Mouse (Mus musculus): ENCODE results near the gene Nab1. TPM values are rescaled to one million over a fixed set of nuclear protein-coding genes. Genes with fewer than 3 reads are reported as not detected.
A peak's percentile ranks its signal among the peaks of the same experiment; 100 is the strongest.
"Not testable (repeated sequence)": the region's sequence is repeated elsewhere in the genome, so short reads cannot be mapped to it uniquely, and the experiment has no call there.

Gene Nab1
- polyA plus RNA-seq (2012; fragmentation: generic; extraction: Trizol) = 9.8 TPM

GRCm38 (mm10) chr1:52500314-52500981 lies at the start of gene Nab1:
Gene Nab1, minus strand, starts transcription at chr1:52500679.
- TF ChIP-seq REST (IDR thresholded peaks at IDR 0.05; ENCODE audit: insufficient read depth, insufficient read length) = no peak
- no peak for TF ChIP-seq TCF3 (IDR thresholded peaks at IDR 0.05; ENCODE audit: insufficient read length, low read depth)
- TF ChIP-seq POLR2A (IDR thresholded peaks at IDR 0.05; ENCODE audit: insufficient read length, low read depth) = peak; percentile 24
- peak in 1 of 3 experiments; percentile 43 for TF ChIP-seq MYOD1 (IDR thresholded peaks at IDR 0.05; ENCODE audit: control insufficient read depth in 1 of 3, insufficient read length in 2 of 3, low read depth in 2 of 3)
- no peak for TF ChIP-seq MAX (IDR thresholded peaks at IDR 0.05; ENCODE audit: low read depth)
- no peak for TF ChIP-seq USF1 (IDR thresholded peaks at IDR 0.05; ENCODE audit: low read depth)
- no peak for TF ChIP-seq POLR2AphosphoS2 (IDR thresholded peaks at IDR 0.05; ENCODE audit: insufficient read length, low read depth)
- TF ChIP-seq MYOG (IDR thresholded peaks at IDR 0.05; ENCODE audit: control insufficient read depth in 1 of 3, insufficient read depth in 1 of 3, insufficient read length in 2 of 3, low read depth in 2 of 3) = no peak
- TF ChIP-seq CEBPB (IDR thresholded peaks at IDR 0.05; ENCODE audit: insufficient read depth, poor library complexity, severe bottlenecking) = no peak
- no peak for TF ChIP-seq TCF12 (IDR thresholded peaks at IDR 0.05; ENCODE audit: insufficient read depth, poor library complexity, severe bottlenecking)
- peak within 1 kb of the TSS; percentile 77 for H3ac ChIP-seq (ENCODE audit: control insufficient read depth, insufficient read length)
- H3K4me2 ChIP-seq (ENCODE audit: low read depth) = peak within 1 kb of the TSS; percentile 88
- H3K27me3 ChIP-seq (ENCODE audit: control insufficient read depth, insufficient read depth, insufficient read length) = no peaks in the 10 kb centered on the region
- peaks cover 38% of the 10 kb centered on the region for H3K79me2 ChIP-seq (ENCODE audit: control insufficient read depth, insufficient read depth)
- no peaks in the 10 kb centered on the region for H3K36me3 ChIP-seq (ENCODE audit: control insufficient read depth, insufficient read depth)
- H3K4me3 ChIP-seq = peak within 1 kb of the TSS; percentile 57

GRCm38 (mm10) chr1:52547451-52547850 lies 47.0 kb upstream of the Nab1 start:
- no peaks in the 10 kb centered on the region for H3K27me3 ChIP-seq (ENCODE audit: control insufficient read depth, insufficient read depth, insufficient read length)
- no peak overlapping the region for H3K4me2 ChIP-seq (ENCODE audit: low read depth)
- no peak overlapping the region for H3ac ChIP-seq (ENCODE audit: control insufficient read depth, insufficient read length)
- no peaks in the 10 kb centered on the region for H3K36me3 ChIP-seq (ENCODE audit: control insufficient read depth, insufficient read depth)
- H3K4me3 ChIP-seq = no peak overlapping the region
- no peaks in the 10 kb centered on the region for H3K79me2 ChIP-seq (ENCODE audit: control insufficient read depth, insufficient read depth)
- TF ChIP-seq USF1 (IDR thresholded peaks at IDR 0.05; ENCODE audit: low read depth) (no peak), MYOD1 (IDR thresholded peaks at IDR 0.05; ENCODE audit: control insufficient read depth in 1 of 3, insufficient read length in 2 of 3, low read depth in 2 of 3) (no peak), TCF3 (IDR thresholded peaks at IDR 0.05; ENCODE audit: insufficient read length, low read depth) (no peak), SRF (IDR thresholded peaks at IDR 0.05; ENCODE audit: control insufficient read depth, insufficient read length, low read depth) (no peak), MAX (IDR thresholded peaks at IDR 0.05; ENCODE audit: low read depth) (no peak), E2F4 (IDR thresholded peaks at IDR 0.05; ENCODE audit: insufficient read depth) (no peak), CEBPB (IDR thresholded peaks at IDR 0.05; ENCODE audit: insufficient read depth, poor library complexity, severe bottlenecking) (no peak), POLR2AphosphoS2 (IDR thresholded peaks at IDR 0.05; ENCODE audit: insufficient read length, low read depth) (no peak), MYOG (IDR thresholded peaks at IDR 0.05; ENCODE audit: control insufficient read depth in 1 of 3, insufficient read depth in 1 of 3, insufficient read length in 2 of 3, low read depth in 2 of 3) (no peak), POLR2A (IDR thresholded peaks at IDR 0.05; ENCODE audit: insufficient read length, low read depth) (no peak), TCF12 (IDR thresholded peaks at IDR 0.05; ENCODE audit: insufficient read depth, poor library complexity, severe bottlenecking) (no peak), REST (IDR thresholded peaks at IDR 0.05; ENCODE audit: insufficient read depth, insufficient read length) (no peak)

- Histone ChIP-seq H3K4me3 (no peak overlapping the region), H3K4me2 (ENCODE audit: low read depth) (no peak overlapping the region), H3ac (ENCODE audit: control insufficient read depth, insufficient read length) (no peak overlapping the region), H3K36me3 (ENCODE audit: control insufficient read depth, insufficient read depth) (no peaks in the 10 kb centered on the region), H3K79me2 (ENCODE audit: control insufficient read depth, insufficient read depth) (no peaks in the 10 kb centered on the region), H3K27me3 (ENCODE audit: control insufficient read depth, insufficient read depth, insufficient read length) (no peaks in the 10 kb centered on the region)
- TF ChIP-seq E2F4 (IDR thresholded peaks at IDR 0.05; ENCODE audit: insufficient read depth) (no peak), MYOD1 (IDR thresholded peaks at IDR 0.05; ENCODE audit: control insufficient read depth in 1 of 3, insufficient read length in 2 of 3, low read depth in 2 of 3) (no peak), TCF3 (IDR thresholded peaks at IDR 0.05; ENCODE audit: insufficient read length, low read depth) (no peak), MAX (IDR thresholded peaks at IDR 0.05; ENCODE audit: low read depth) (no peak), MYOG (IDR thresholded peaks at IDR 0.05; ENCODE audit: control insufficient read depth in 1 of 3, insufficient read depth in 1 of 3, insufficient read length in 2 of 3, low read depth in 2 of 3) (no peak), CEBPB (IDR thresholded peaks at IDR 0.05; ENCODE audit: insufficient read depth, poor library complexity, severe bottlenecking) (no peak), TCF12 (IDR thresholded peaks at IDR 0.05; ENCODE audit: insufficient read depth, poor library complexity, severe bottlenecking) (no peak), POLR2A (IDR thresholded peaks at IDR 0.05; ENCODE audit: insufficient read length, low read depth) (no peak), POLR2AphosphoS2 (IDR thresholded peaks at IDR 0.05; ENCODE audit: insufficient read length, low read depth) (no peak), USF1 (IDR thresholded peaks at IDR 0.05; ENCODE audit: low read depth) (no peak), SRF (IDR thresholded peaks at IDR 0.05; ENCODE audit: control insufficient read depth, insufficient read length, low read depth) (no peak), REST (IDR thresholded peaks at IDR 0.05; ENCODE audit: insufficient read depth, insufficient read length) (no peak)
These were observed 46.3 kb upstream of the Nab1 start for GRCm38 (mm10) chr1:52546796-52547195.

- not testable (repeated sequence) for H3K4me2 ChIP-seq (ENCODE audit: low read depth); H3K27me3 ChIP-seq (ENCODE audit: control insufficient read depth, insufficient read depth, insufficient read length); H3K79me2 ChIP-seq (ENCODE audit: control insufficient read depth, insufficient read depth); H3K36me3 ChIP-seq (ENCODE audit: control insufficient read depth, insufficient read depth); H3K4me3 ChIP-seq; H3ac ChIP-seq (ENCODE audit: control insufficient read depth, insufficient read length)
These were observed 39.6 kb upstream of the Nab1 start for GRCm38 (mm10) chr1:52540124-52540523.

- Histone ChIP-seq H3K4me3 (no peak overlapping the region), H3K4me2 (ENCODE audit: low read depth) (no peak overlapping the region), H3K27me3 (ENCODE audit: control insufficient read depth, insufficient read depth, insufficient read length) (no peaks in the 10 kb centered on the region), H3K36me3 (ENCODE audit: control insufficient read depth, insufficient read depth) (no peaks in the 10 kb centered on the region), H3K79me2 (ENCODE audit: control insufficient read depth, insufficient read depth) (no peaks in the 10 kb centered on the region), H3ac (ENCODE audit: control insufficient read depth, insufficient read length) (no peak overlapping the region)
- TF ChIP-seq MYOG (IDR thresholded peaks at IDR 0.05; ENCODE audit: control insufficient read depth in 1 of 3, insufficient read depth in 1 of 3, insufficient read length in 2 of 3, low read depth in 2 of 3) (no peak), POLR2AphosphoS2 (IDR thresholded peaks at IDR 0.05; ENCODE audit: insufficient read length, low read depth) (no peak), MYOD1 (IDR thresholded peaks at IDR 0.05; ENCODE audit: control insufficient read depth in 1 of 3, insufficient read length in 2 of 3, low read depth in 2 of 3) (no peak), POLR2A (IDR thresholded peaks at IDR 0.05; ENCODE audit: insufficient read length, low read depth) (no peak), SRF (IDR thresholded peaks at IDR 0.05; ENCODE audit: control insufficient read depth, insufficient read length, low read depth) (no peak), E2F4 (IDR thresholded peaks at IDR 0.05; ENCODE audit: insufficient read depth) (no peak), MAX (IDR thresholded peaks at IDR 0.05; ENCODE audit: low read depth) (no peak), REST (IDR thresholded peaks at IDR 0.05; ENCODE audit: insufficient read depth, insufficient read length) (no peak), USF1 (IDR thresholded peaks at IDR 0.05; ENCODE audit: low read depth) (no peak), CEBPB (IDR thresholded peaks at IDR 0.05; ENCODE audit: insufficient read depth, poor library complexity, severe bottlenecking) (no peak), TCF12 (IDR thresholded peaks at IDR 0.05; ENCODE audit: insufficient read depth, poor library complexity, severe bottlenecking) (no peak), TCF3 (IDR thresholded peaks at IDR 0.05; ENCODE audit: insufficient read length, low read depth) (no peak)
These were observed 29.5 kb upstream of the Nab1 start for GRCm38 (mm10) chr1:52529933-52530332.

Data from myocyte (in vitro differentiated cells).